Mouse (Mus musculus): ENCODE measurements around the gene Ankrd17.

The Ankrd17 gene

GRCm38 (mm10) chr5:90366121-90367066 lies at the start of gene Ankrd17:
TSS of gene Ankrd17 (minus strand) at chr5:90366577.
- DNase-seq (ENCODE audit: low spot score) = peak; percentile 82

GRCm38 (mm10) chr5:90414925-90415295 lies 48.5 kb upstream of the Ankrd17 start:
- no peak for DNase-seq (ENCODE audit: low spot score)

DNA sequence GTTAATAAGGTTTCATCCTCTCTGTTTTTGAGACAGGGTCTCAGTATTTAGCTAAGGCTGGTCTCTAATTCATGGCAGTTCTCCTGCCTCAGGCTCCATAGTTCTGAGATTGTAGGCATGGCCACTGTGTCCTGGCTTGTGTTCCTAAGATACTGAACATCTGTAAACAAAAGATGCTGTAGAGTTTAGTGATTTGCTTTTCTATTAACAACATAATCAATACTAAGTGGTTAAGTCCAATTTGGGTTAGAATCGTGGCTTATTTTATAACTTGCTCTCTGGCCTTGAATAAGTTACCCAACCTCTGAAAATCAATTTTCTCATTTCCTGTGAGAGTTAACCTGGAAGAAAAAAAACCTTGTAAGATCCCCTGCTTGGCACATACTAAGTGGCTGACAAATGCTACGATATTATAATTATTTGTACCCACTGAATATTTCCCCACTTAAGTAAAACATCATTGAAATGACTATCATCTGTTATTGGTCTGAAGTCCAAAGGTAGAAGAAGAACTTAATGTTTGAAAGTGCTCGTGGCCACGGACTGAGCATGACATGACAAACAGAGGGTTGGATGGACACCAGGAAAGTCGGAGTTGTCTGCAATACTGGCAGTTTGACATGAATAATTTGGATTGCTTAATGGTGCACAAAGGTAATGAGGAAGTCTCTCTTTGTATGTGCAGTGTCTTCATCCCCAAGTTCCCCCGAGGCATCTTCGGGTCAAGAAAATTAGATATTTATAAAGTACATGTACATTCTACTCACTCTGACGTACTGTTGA lies 48.0 kb upstream of the Ankrd17 start:
- DNase-seq (ENCODE audit: low spot score) = no peak

DNA sequence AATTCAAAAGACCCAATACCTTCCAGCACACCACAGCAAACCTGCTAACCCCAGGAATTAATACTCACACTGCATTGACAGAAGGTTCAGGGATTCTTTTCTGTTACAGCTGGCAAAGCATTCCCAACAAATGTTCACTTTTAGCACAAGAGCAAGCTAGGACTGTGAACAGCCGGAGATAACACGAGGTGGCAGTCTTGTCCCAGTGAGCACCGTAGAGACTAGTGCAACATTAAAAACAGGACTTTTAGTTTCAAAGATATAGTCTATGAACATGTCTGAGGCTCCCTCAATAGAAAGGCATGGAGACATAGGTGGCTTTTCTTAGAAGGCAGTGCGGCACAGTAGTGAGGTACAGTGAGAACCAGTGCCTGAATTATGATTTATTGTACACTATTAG lies 38.8 kb upstream of the Ankrd17 start:
- DNase-seq (ENCODE audit: low spot score) = no peak

DNA sequence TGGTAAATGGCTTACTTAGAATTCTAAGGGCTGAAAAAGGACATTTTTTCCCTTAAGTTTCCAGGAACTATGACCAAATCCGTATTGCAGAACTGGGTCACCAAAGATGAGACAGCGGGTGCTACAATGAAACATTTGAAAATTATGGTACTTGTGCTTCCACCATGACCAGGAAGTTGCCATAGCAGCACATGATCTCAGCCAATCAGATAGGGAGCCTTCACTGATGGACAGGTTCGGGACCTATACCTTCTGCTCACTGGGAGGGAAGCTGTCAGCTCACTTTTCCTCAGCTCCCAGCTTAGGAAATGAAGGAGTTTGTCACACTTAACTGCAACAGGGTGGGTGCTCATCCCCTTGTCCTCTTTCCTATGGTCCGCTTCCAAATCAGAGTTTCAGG lies 30.4 kb upstream of the Ankrd17 start:
- no peak for DNase-seq (ENCODE audit: low spot score)

DNA sequence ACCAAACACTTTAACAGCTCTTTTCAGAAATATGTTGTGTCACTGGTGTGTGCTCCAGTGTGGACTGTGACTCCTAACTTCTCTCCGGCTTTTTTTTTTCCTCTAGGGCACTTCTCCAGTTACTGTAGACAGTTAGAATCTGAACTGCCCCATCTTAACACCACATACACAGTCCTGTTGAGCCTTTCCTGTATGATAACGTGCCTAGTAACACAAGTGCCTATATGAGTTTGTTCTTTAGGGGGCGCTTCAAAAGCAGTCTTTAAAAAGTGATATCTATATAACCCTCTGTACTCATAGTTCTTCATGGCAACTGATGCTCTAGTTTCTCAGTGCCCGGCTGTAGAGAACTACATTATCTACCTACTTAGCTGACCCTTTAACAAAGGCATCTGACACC lies 27.9 kb upstream of the Ankrd17 start:
- DNase-seq (ENCODE audit: low spot score) = no peak

GRCm38 (mm10) chr5:90393764-90394163 lies 27.4 kb upstream of the Ankrd17 start:
- DNase-seq (ENCODE audit: low spot score) = no peak

- DNase-seq (ENCODE audit: low spot score) = peak; percentile 24
Observed at GRCm38 (mm10) chr5:90383080-90383479, 16.7 kb upstream of the Ankrd17 start.

- no peak for DNase-seq (ENCODE audit: low spot score)
Observed at GRCm38 (mm10) chr5:90381458-90381857, 15.1 kb upstream of the Ankrd17 start.

GRCm38 (mm10) chr5:90373708-90374107 lies 7.3 kb upstream of the Ankrd17 start:
- DNase-seq (ENCODE audit: low spot score) = no peak

DNA sequence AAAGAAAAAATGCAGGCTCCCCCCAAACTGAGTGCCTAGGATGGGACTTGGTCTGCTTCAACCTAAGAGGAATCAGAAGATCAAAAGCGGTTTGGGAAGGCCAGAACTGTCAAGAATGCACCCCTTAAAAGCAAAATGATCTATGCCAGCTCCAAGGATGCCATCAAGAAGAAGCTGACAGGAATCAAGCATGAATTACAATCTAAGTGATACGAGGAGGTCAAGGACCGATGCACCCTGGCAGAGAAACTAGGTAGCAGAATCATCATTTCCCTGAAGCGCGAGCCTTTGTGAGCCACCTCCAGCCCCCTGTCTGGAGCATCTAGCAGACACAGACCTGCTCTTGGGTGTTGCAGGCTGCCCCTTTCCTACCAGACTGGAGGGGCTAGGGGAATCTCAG lies 4.0 kb upstream of the Ankrd17 start:
- no peak for DNase-seq (ENCODE audit: low spot score)

DNA sequence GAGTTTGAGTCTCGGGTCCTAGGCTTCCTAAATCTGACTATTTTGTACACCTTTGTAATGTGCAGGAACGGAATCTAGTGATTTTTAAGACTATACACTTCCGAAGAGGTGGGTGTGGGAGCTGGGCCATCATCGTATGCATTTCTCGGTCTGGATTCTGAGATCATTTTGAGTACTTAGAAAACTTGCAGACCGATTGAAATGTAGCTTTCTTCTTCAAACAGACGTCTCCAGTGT lies 608 bp upstream of the Ankrd17 start, which contains the start of gene Gm9958:
Gene Gm9958, plus strand, starts transcription at position 138 of the 237 bp plus-strand sequence.
- DNase-seq (ENCODE audit: low spot score) = no peak

DNA sequence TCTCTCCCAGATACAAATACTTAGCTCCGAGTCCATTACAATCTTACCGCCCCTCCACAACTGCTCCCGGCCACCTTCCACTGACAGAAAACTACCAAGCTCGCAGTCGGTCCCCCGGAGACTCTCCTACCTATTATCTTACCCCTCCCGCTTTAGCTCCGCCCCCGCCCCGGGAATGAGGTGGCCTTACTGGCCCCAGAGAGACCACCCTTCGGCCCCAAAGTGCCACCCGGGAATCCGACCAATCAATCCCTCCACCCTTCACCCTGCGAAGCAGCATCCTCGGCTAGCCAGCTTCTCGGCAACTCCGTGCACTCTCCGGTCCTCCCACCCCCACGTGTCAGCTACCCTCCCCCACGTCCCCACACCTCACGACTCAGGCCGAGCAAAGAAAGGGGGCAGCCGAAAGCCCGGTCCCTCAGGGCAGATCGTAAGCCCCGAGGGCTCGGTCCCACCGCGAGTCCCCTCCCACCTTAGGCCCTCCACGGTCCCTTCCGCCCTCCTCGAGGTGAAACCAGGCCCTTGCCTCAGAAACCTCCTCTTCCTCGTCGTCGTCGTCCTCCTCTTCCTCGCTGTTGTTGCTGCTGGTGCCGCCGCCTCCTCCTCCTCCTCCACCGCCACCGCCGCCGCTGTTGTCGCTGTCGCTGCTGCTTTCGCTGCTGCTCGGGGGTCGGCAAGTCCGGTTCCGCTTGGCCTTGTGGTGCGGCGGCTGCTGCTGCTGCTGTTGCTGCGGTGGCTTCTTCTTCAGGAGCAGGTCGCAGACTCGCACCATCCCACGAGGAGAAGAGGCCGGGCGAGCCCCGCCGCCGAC lies 1.0 kb downstream of the Ankrd17 start:
- peak; percentile 52 for DNase-seq (ENCODE audit: low spot score)

DNA sequence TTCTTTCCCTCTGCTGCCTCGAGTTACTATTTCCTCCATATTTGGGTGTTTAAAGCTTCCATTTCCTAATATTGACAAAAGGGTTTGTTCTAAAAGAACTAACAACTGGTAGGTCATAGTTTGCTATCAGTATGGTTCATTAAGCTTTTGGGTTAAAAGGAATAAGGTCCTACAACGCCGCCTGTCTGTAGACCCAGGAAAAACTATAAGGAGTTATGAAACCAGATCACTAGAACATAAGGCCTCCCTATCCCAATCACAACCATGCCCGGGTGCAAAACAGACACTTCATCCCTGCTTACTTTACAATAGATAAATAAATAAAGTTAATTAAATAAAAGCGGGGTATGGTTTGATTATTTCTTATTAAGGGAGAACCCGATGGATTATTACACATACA lies 1.9 kb downstream of the Ankrd17 start:
- DNase-seq (ENCODE audit: low spot score) = peak; percentile 85

DNA sequence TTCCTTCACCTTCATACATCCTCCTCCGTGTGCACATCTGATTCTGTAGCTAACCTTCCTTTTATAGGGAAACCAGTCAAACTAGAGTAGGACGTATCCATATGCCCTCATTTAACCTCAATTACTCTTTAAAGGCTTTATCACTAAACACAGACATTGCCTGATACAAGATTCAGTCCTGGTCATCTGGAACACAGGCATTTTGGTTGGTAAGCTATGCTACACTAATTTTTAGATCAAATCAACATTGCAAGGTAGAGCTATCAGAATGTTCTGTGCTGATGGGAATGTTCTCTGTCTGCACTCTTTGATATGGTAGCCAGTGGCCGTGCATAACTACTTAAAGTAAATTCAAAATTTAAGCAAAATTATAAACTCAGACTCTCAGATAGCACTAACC lies 10.6 kb downstream of the Ankrd17 start:
- peak; percentile 38 for DNase-seq (ENCODE audit: low spot score)

DNA sequence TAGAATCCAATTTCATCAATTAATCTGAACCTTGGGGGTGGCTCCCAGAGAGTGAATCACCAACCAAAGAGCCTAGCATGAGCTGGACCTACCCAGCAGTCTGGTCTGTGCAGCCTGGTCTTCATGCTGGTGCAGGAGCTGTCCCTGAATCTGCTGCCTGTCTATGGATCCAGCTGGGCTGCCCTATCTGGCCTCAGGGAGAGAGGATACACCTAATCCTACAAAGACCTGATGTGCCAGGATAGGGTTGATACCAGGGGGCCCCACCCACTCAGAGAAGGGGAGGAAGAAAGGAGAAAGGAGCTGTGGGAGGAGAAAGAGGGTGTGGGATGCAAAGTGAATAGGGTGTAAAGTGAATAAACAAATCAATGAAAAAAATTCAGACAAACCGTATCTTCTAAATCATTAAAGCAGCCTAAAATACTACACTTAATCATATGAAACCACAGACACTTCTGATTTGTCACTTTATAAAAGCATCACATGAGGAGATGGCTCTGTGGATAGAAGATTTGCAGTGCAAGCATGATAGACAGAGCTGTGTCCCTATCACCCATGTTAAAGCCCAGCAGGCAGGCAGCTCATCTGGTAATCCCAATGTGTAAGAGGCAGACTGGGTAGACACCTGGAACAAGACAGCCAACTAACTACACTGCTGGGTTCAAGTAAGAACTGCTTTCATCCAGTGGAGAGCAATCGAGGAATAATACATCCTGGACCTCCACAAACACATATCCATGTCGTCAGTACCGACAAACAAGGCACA lies 12.6 kb downstream of the Ankrd17 start:
- no peak for DNase-seq (ENCODE audit: low spot score)

GRCm38 (mm10) chr5:90346877-90347276 lies 19.5 kb downstream of the Ankrd17 start:
- no peak for DNase-seq (ENCODE audit: low spot score)

DNA sequence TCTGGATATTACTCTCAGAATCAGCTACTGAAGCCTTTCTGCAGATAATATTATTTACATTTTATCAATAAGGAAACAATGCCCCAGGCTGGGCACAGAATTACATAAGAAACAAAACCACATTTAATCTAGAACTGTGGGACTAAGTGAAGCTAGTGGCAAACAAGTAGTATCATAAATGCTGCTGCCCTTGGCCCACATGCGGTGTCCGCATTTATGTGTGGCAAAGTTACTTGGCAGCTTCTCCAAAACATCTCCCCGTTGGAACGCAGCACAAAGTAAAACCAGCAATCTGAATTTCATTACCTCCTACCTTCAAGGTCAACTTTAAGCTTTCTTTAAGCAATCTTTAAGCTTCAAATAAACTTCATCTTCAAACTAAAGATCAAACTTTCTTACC lies 25.5 kb downstream of the Ankrd17 start:
- no peak for DNase-seq (ENCODE audit: low spot score)

GRCm38 (mm10) chr5:90339953-90340343 lies 26.4 kb downstream of the Ankrd17 start:
- no peak for DNase-seq (ENCODE audit: low spot score)

GRCm38 (mm10) chr5:90339129-90339952 lies 27.0 kb downstream of the Ankrd17 start:
- no peak for DNase-seq (ENCODE audit: low spot score)

Measured in c-Kit-positive CD71-positive TER-119-positive erythroid progenitor cells, embryonic 14.5 days (primary cell).